Mouse (Mus musculus) left cerebral cortex, postnatal 25 days (tissue): ENCODE measurements around the gene Gm10778. TPM values are rescaled to one million over a fixed set of nuclear protein-coding genes. Genes with fewer than 3 reads are reported as not detected.
"Not testable (repeated sequence)": the region's sequence is repeated elsewhere in the genome, so short reads cannot be mapped to it uniquely, and the experiment has no call there.

Source experiments
- DNase-seq, 2 experiments: peaks; one replicate each; pipeline ENCODE4 v3.0.0; 2022; ENCODE audit warnings: low spot score in 2 of 2, mixed read lengths in 1 of 2
- intact Hi-C: fragments of 180-260 bp; cut with DNase I; formaldehyde crosslinking; loops from one replicate; pipeline ENCODE4 v1.15.1; 2025
- total RNA-seq, 2 experiments: library from RNA; stranded (reverse); gene quantifications; 2 replicates each; pipeline ENCODE4 v1.2.3; 2021

The Gm10778 gene
- total RNA-seq, 2 experiments from 2014 or later = 4.6 to 4.8 TPM

DNA sequence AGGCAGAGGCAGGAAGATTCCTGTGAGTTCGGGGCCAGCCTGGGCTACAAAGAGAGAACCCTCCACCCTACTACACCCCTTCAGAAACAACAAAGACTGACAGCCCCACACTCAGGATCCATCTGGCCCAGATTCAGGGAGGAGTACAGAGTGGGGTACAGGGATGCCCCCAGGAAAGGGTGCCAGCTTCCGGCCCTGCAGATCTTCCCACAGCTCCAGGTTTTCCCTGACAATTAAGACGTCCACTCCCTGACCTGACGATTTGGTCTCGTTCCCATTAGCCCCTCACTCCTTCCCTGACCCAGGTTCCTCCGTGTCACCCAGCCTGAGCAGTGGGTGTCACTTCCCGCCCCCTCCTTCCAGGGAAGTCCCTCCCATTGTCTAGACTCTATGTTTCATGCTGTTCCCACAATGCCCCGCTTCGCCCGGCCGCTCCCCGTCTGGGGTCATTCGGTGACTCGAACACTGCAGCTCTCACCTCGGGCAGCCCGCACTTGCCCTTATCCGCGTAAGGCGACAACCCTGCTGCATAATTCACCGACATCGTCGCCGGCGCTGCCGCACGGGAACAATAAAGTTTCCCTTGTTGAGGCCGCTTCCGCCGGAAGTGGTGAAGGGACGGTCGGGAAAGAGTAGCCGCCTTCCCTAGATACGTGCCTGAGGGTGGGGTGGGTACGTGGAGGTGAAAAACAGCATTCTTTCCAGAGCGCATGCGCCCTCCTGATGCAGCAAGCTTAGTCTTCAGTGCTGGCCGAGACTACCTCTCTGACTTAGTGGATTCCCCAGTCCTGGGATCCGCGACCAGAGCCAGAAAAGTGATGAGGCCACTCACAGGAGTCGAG is 21.6 kb upstream of the Gm10778 start, which contains the start of gene Sirt6:
Sirt6 (minus strand) TSS at position 804 of the 842 bp plus-strand sequence.
- peak; percentile 93 to 97 for DNase-seq
- intact Hi-C loops = no loop called here

- no peak for DNase-seq
- intact Hi-C loops = no loop called here
These were observed 21.0 kb upstream of the Gm10778 start for GRCm38 (mm10) chr10:81627836-81628220.

DNA sequence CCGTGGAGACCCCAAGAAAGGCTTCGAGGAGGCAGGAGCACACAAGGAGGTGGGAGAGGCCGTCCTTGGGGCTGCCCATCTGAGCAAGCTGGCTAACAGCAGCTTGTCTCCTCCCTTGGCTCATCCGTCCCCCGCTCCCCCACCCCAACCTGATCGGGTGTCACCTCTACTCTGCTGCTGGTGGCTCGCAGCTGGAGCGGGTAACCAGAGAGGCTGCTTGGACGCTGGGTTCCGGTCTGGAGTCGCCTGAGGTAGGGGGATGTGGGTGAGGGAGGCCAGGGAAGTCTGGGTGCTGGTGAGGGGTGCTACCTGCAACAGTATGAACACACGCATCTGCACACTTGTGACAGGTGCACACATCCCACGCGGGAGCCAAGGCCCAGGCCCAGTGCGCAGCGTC is 20.5 kb upstream of the Gm10778 start, which contains the start of gene Ankrd24:
Ankrd24 (plus strand) TSS at position 151 of the 400 bp plus-strand sequence.
- no peak for DNase-seq
- intact Hi-C loops = no loop called here

GRCm38 (mm10) chr10:81633253-81634099 is 15.4 kb upstream of the Gm10778 start:
- intact Hi-C loops = no loop called here

DNA sequence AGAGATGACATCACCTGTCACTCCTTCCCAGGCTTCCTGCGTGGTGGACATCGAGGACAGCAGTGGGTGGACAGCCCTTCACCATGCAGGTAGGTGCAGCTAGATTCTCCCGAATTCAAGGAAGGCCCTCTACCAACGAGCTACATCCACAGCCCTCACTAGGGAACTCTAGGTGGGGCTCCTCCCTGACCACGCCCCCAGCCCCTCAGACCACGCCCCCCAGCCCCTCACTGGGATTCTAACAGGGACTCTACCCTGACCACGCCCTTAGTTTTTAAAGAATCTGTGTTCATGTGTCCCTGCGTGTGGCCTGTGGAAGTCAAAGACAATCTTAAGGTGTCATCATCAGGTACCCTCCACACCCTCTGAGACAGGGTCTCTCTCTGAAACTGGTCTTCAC is 12.5 kb upstream of the Gm10778 start:
- intact Hi-C loops = no loop called here
- no peak for DNase-seq

More at GRCm38 (mm10) chr10:81633253-81634099, 15.4 kb upstream of the Gm10778 start:
- DNase-seq = peak; percentile 84 to 91

DNA sequence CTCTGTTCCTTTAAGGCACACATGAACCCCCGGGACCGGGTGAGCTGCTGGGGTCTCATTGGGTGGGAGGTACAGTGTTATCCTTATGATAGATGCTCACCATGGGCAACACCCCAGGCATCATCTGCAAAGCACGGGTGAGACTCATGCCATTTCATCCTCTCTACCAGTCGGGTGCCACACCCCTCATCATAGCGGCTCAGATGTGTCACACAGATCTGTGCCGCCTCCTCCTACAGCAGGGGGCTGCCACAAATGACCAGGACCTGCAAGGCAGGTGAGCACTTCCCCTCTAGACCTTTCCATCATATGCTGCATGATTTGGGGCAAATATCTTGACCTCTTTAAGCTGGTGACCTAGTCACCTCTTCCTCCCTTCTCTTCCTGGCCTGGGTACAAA is 10.8 kb upstream of the Gm10778 start:
- intact Hi-C loops = no loop called here
- DNase-seq = no peak

- DNase-seq, intact Hi-C loops: not testable (repeated sequence)
These were observed 8.0 kb upstream of the Gm10778 start for GRCm38 (mm10) chr10:81640825-81641224.

- DNase-seq = no peak
- intact Hi-C loops = no loop called here
These were observed 7.3 kb upstream of the Gm10778 start for GRCm38 (mm10) chr10:81641566-81641965.

- intact Hi-C loops = no loop called here
- DNase-seq = no peak
These were observed 6.7 kb upstream of the Gm10778 start for GRCm38 (mm10) chr10:81641978-81642647.

GRCm38 (mm10) chr10:81642648-81643448 is 6.0 kb upstream of the Gm10778 start:
- DNase-seq = peak; percentile 39 to 45

GRCm38 (mm10) chr10:81643449-81644055 is 5.3 kb upstream of the Gm10778 start:
- DNase-seq = peak; percentile 97 to 98
- intact Hi-C loops = no loop called here

More at GRCm38 (mm10) chr10:81642648-81643448, 6.0 kb upstream of the Gm10778 start:
- intact Hi-C loops = no loop called here

- intact Hi-C loops = no loop called here
- DNase-seq = no peak
These were observed 4.7 kb upstream of the Gm10778 start for GRCm38 (mm10) chr10:81644162-81644561.

GRCm38 (mm10) chr10:81644716-81645115 is 4.1 kb upstream of the Gm10778 start:
- intact Hi-C loops = no loop called here
- no peak for DNase-seq

GRCm38 (mm10) chr10:81645391-81645790 is 3.5 kb upstream of the Gm10778 start:
- intact Hi-C loops = no loop called here
- DNase-seq = no peak

GRCm38 (mm10) chr10:81646015-81646555 is 2.8 kb upstream of the Gm10778 start:
- DNase-seq = no peak
- intact Hi-C loops = no loop called here

DNA sequence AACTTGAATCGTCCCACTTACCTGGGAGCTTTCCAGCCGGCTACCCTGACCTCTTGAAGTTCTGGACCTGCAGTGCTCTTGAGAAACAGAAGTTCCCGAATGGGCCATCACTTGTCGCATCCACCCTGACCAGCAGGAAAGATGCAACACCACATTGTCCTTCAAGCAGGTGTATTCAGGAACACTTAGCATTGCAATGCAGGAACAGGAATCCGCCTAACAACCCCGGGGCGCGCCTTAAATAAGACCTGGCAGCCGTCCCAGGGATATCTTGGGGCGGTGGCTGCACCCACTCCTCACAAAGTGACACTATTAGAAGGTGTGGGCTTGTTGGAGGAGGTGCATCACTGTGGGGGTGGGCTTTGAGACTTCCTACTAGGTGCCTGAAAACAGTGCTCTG is 6.3 kb downstream of the Gm10778 start:
- DNase-seq = peak in 1 of 2 experiments; percentile 1
- intact Hi-C loops = no loop called here

DNA sequence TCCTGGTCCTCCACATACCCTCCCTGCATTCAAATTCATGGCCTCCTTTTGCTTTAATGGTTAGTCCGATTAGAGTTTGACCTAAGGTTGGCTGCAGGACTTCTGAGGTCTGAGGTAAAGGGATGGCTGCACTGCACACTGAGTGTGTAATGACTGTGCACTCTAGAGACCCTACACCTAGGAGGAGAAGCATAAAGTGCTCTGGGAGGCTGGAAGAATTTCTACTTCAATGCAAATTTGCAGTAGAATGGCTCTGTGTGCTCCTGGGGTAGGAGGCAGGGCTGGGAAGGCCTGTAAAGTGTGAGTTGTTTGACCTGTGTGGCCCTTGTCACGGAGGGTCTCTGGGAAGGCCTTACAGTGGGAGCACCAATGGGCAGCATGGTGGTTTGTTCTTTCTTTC is 7.3 kb downstream of the Gm10778 start:
- DNase-seq = no peak
- intact Hi-C loops = no loop called here

- DNase-seq, intact Hi-C loops: not testable (repeated sequence)
These were observed 38.3 kb downstream of the Gm10778 start for GRCm38 (mm10) chr10:81687114-81687513.
